Mouse (Mus musculus) midbrain, postnatal 0 days (tissue): ENCODE data around the gene Reep1. TPM values are rescaled to one million over a fixed set of nuclear protein-coding genes. Genes with fewer than 3 reads are reported as not detected.

Experiments used
- ATAC-seq: fragments of 200-750 bp; cut with Nextera tagmentation; 2 replicates; pipeline ENCODE4 v1.8.0; 2017; ENCODE audit warnings: moderate number of reproducible peaks, mild to moderate bottlenecking, moderate TSS enrichment, moderate library complexity; ENCODE audit not compliant: low FRiP score
- DNase-seq: peaks from one replicate; pipeline ENCODE4 v3.0.0-alpha.2; 2015; ENCODE audit warnings: low spot score
- H3K27ac ChIP-seq: fragments of 300-500 bp; sonication (generic); 2 replicates; pipeline ENCODE4 v1.5.1; 2014; ENCODE audit warnings: low read depth, mild to moderate bottlenecking, low read length, mixed read lengths
- H3K27me3 ChIP-seq: fragments of 300-500 bp; sonication (generic); 2 replicates; pipeline ENCODE4 v1.6.1; 2014; ENCODE audit warnings: low read length, control low read depth, mixed read lengths; ENCODE audit not compliant: insufficient read depth
- H3K36me3 ChIP-seq: fragments of 300-500 bp; sonication (generic); 2 replicates; pipeline ENCODE4 v1.6.1; 2014; ENCODE audit warnings: low read length, control low read depth, mixed read lengths; ENCODE audit not compliant: insufficient read depth
- H3K4me1 ChIP-seq: fragments of 300-500 bp; sonication (generic); 2 replicates; pipeline ENCODE4 v1.6.1; 2014; ENCODE audit warnings: mild to moderate bottlenecking, control low read depth, antibody characterized with exemption, low read length, mixed read lengths; ENCODE audit not compliant: insufficient read depth
- H3K4me2 ChIP-seq: fragments of 300-500 bp; sonication (generic); 2 replicates; pipeline ENCODE4 v1.6.1; 2014; ENCODE audit warnings: low read depth, mild to moderate bottlenecking, low read length, mixed read lengths; ENCODE audit not compliant: poor library complexity, severe bottlenecking
- H3K4me3 ChIP-seq: fragments of 300-500 bp; sonication (generic); 2 replicates; pipeline ENCODE4 v1.5.1; 2014; ENCODE audit warnings: low read depth, mild to moderate bottlenecking, low read length, moderate library complexity
- H3K9ac ChIP-seq: fragments of 300-500 bp; sonication (generic); replicated peaks from 2 replicates; pipeline ENCODE4 v1.6.1; 2014; ENCODE audit warnings: mild to moderate bottlenecking, low read length, moderate library complexity, mixed read lengths; ENCODE audit not compliant: poor library complexity, severe bottlenecking
- H3K9me3 ChIP-seq: fragments of 300-500 bp; sonication (generic); 2 replicates; pipeline ENCODE4 v1.6.1; 2016; ENCODE audit warnings: low read length, control low read depth
- CTCF ChIP-seq: IDR thresholded peaks from 2 replicates; pipeline ENCODE4 v1.5.1; 2016; ENCODE audit warnings: antibody characterized with exemption, mild to moderate bottlenecking
- WGBS: fragments of 180-500 bp; shearing (Covaris S2); extraction: QIAGEN DNeasy Blood & Tissue Kit; methylation state at CpG from one replicate; pipeline ENCODE4 v1.1.7; 2014; 5-methylcytosine and 5-hydroxymethylcytosine counted together
- polyA plus RNA-seq: library from polyadenylated mRNA; unstranded; fragments of >200 nt; fragmentation: Nextera tagmentation; extraction: Ambion mirVana; gene quantifications from 2 replicates; pipeline ENCODE4 v1.2.1, GENCODE M21; 2015
- total RNA-seq: library from RNA; depleted of rRNA; stranded (reverse); fragments of >200 nt; gene quantifications from 2 replicates; pipeline ENCODE4 v1.2.3, GENCODE M21; 2014; rRNA removed

Gene Reep1
- 404 and 467 TPM in 2 replicates for total RNA-seq
- 274 and 275 TPM in 2 replicates for polyA plus RNA-seq

- DNase-seq: peak; percentile 79
- WGBS: 1% methylated on average over 75 of the region's 91 CpGs
Measured at GRCm38 (mm10) chr6:71707511-71708501, at the start of gene Reep1. TSS of gene Reep1 (plus strand) at chr6:71707561.

GRCm38 (mm10) chr6:71658290-71658689 is 49.1 kb upstream of the Reep1 start:
- H3K4me2 ChIP-seq: no peak overlapping the region
- H3K9me3 ChIP-seq: no peaks in the 10 kb centered on the region
- H3K36me3 ChIP-seq: no peaks in the 10 kb centered on the region
- no peaks in the 10 kb centered on the region for H3K27me3 ChIP-seq
- H3K4me3 ChIP-seq: no peak overlapping the region
- no peak overlapping the region for H3K9ac ChIP-seq
- TF ChIP-seq CTCF: no peak
- ATAC-seq: no peak
- no peaks in the 10 kb centered on the region for H3K4me1 ChIP-seq
- 84% methylated on average over 2 of the region's 2 CpGs for WGBS
- DNase-seq: no peak
- H3K27ac ChIP-seq: no peak overlapping the region

More at GRCm38 (mm10) chr6:71707511-71708501, at the start of gene Reep1:
- H3K9ac ChIP-seq: peak within 1 kb of the TSS; percentile 95
- TF ChIP-seq CTCF: peak; percentile 44
- H3K4me1 ChIP-seq: peaks cover 6% of the 10 kb centered on the region; the same call in 1 of the 2 replicates
- ATAC-seq: peak; percentile 84
- H3K4me2 ChIP-seq: peak within 1 kb of the TSS; percentile 92
- peaks cover 2% of the 10 kb centered on the region; the same call in 1 of the 2 replicates for H3K36me3 ChIP-seq
- peak within 1 kb of the TSS; percentile 97 for H3K27ac ChIP-seq
- no peaks in the 10 kb centered on the region for H3K9me3 ChIP-seq
- peak within 1 kb of the TSS; percentile 60 for H3K4me3 ChIP-seq
- no peaks in the 10 kb centered on the region for H3K27me3 ChIP-seq

DNA sequence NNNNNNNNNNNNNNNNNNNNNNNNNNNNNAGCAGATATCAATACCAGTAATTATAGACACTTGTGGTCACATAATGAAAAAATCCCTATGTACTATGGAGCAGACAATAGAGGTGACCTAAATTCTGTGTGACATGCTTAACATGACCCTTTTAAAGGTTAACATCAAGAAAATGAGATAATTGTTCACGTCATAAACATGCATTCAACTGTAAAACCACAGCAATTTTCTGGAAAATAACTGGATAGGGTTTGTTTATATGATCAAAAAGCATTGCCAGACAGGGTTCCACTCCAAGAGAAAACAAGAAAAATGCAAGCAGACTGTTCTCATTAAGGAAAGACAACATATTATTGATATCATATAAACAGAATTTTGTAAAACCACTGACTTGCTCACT is 42.9 kb upstream of the Reep1 start:
- TF ChIP-seq CTCF: no peak
- Histone ChIP-seq H3K9ac (no peak overlapping the region), H3K36me3 (no peaks in the 10 kb centered on the region), H3K4me3 (no peak overlapping the region), H3K4me2 (no peak overlapping the region), H3K4me1 (no peaks in the 10 kb centered on the region), H3K9me3 (no peaks in the 10 kb centered on the region), H3K27ac (no peak overlapping the region), H3K27me3 (no peaks in the 10 kb centered on the region)
- DNase-seq (no peak), ATAC-seq (no peak)
- 71% methylated on average over 1 of the region's 1 CpGs for WGBS

GRCm38 (mm10) chr6:71673166-71673565 is 34.2 kb upstream of the Reep1 start:
- peak; percentile 22; the same call in 1 of the 2 replicates for TF ChIP-seq CTCF
- Histone ChIP-seq H3K9ac (no peak overlapping the region), H3K9me3 (no peaks in the 10 kb centered on the region), H3K27me3 (no peaks in the 10 kb centered on the region), H3K4me2 (no peak overlapping the region), H3K36me3 (no peaks in the 10 kb centered on the region), H3K4me3 (no peak overlapping the region), H3K27ac (no peak overlapping the region), H3K4me1 (no peaks in the 10 kb centered on the region)
- 78% methylated on average over 2 of the region's 2 CpGs for WGBS
- no peak for DNase-seq
- ATAC-seq: no peak

GRCm38 (mm10) chr6:71678891-71679290 is 28.5 kb upstream of the Reep1 start:
- no peaks in the 10 kb centered on the region for H3K27me3 ChIP-seq
- H3K4me2 ChIP-seq: no peak overlapping the region
- WGBS: 73% methylated on average over 7 of the region's 7 CpGs
- DNase-seq: no peak
- no peak overlapping the region for H3K4me3 ChIP-seq
- TF ChIP-seq CTCF: 0 out of 2 replicates have a peak, but pooled peaks have one; percentile 13
- H3K9ac ChIP-seq: no peak overlapping the region
- H3K36me3 ChIP-seq: no peaks in the 10 kb centered on the region
- no peaks in the 10 kb centered on the region for H3K4me1 ChIP-seq
- no peak overlapping the region for H3K27ac ChIP-seq
- H3K9me3 ChIP-seq: no peaks in the 10 kb centered on the region
- no peak for ATAC-seq

GRCm38 (mm10) chr6:71695150-71695549 is 12.2 kb upstream of the Reep1 start:
- Histone ChIP-seq H3K27ac (no peak overlapping the region), H3K4me3 (no peak overlapping the region), H3K9me3 (no peaks in the 10 kb centered on the region), H3K36me3 (no peaks in the 10 kb centered on the region), H3K27me3 (no peaks in the 10 kb centered on the region), H3K9ac (no peak overlapping the region), H3K4me2 (no peak overlapping the region), H3K4me1 (no peaks in the 10 kb centered on the region)
- 88% methylated on average over 2 of the region's 2 CpGs for WGBS
- TF ChIP-seq CTCF: no peak
- DNase-seq (no peak), ATAC-seq (no peak)
